Mouse (Mus musculus) ovary, adult 10 weeks (tissue): Measurements from ENCODE around the gene Prkar1b. TPM values are rescaled to one million over a fixed set of nuclear protein-coding genes. Genes with fewer than 3 reads are reported as not detected.

Experiments used
- polyA plus RNA-seq: library from polyadenylated mRNA; stranded (reverse); fragments of 350-450 nt; fragmentation: Illumina TruSeq; extraction: RNeasy Lipid Tissue Mini Kit (QIAGEN cat#74804); gene quantifications from one replicate; pipeline ENCODE4 v1.2.3, GENCODE M21; 2014

Gene Prkar1b
- 11.5 TPM for polyA plus RNA-seq

GRCm38 (mm10) chr5:139149681-139150602, at the start of gene Prkar1b, which contains the start of gene Dnaaf5:
TSS of gene Prkar1b (minus strand) at chr5:139150001.
TSS of gene Dnaaf5 (plus strand) at chr5:139150223.

DNA sequence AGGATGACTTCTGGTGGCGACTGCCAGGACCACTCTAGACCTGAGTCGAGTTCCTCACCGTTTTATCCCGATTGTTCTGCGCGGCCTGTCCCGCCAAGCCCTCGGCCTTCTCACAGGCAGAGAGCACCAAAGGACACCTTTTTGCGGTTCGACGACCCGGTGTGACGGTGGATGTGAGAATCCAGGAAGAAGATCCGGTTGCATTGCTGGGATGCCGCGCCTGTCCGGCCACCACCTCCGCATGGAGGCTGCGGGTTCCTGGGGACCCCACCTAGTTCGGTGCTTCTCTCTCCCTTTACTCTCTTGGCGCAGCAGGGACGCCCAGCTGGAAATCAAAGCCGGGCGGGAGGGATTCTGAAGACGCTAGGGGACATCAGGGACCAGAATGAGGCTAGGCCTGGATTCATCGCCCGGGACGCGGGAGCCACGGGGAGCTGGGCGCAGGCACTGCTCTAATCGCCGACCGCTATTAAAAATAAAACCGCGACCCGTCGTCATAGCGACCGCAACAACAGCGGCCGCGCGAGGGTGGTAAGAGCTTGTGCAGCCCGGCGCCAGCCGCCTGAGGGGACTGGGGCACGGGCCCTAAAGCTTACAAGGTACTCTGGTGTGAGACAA, 152.5 kb downstream of the Prkar1b start, which contains the start of gene Pdgfa:
Pdgfa (minus strand) TSS at position 200 of the 618 bp plus-strand sequence.

Other genes with a start within 250 kb of the Prkar1b start
- 17.8 TPM for gene Pdgfa, start 152.6 kb downstream of the Prkar1b start, polyA plus RNA-seq
- gene Dnaaf5, start 222 bp upstream of the Prkar1b start, polyA plus RNA-seq: 7.7 TPM
- 20.9 TPM for gene Sun1, start 50.6 kb upstream of the Prkar1b start, polyA plus RNA-seq
- gene Get4, start 102.3 kb upstream of the Prkar1b start, polyA plus RNA-seq: 10.1 TPM
- gene Adap1, start 175.6 kb upstream of the Prkar1b start, polyA plus RNA-seq: not detected
- 7.5 TPM for gene Cox19, start 201.4 kb upstream of the Prkar1b start, polyA plus RNA-seq
- not detected for gene Cyp2w1, start 202.6 kb upstream of the Prkar1b start, polyA plus RNA-seq
- 4.0 TPM for gene Gpr146, start 227.7 kb upstream of the Prkar1b start, polyA plus RNA-seq